Mouse (Mus musculus) hindbrain, postnatal 0 days (tissue): ENCODE data around the gene Olfr1420. TPM values are rescaled to one million over a fixed set of nuclear protein-coding genes. Genes with fewer than 3 reads are reported as not detected.
"Not testable (repeated sequence)": the region's sequence is repeated elsewhere in the genome, so short reads cannot be mapped to it uniquely, and the experiment has no call there.

Experiments
- ATAC-seq: fragments of 200-750 bp; cut with Nextera tagmentation; 2 replicates; pipeline ENCODE4 v1.8.0; 2017; ENCODE audit warnings: mild to moderate bottlenecking, moderate TSS enrichment, moderate library complexity
- DNase-seq: peaks from one replicate; pipeline ENCODE4 v3.0.0-alpha.2; 2015; ENCODE audit warnings: low spot score
- H3K27ac ChIP-seq: fragments of 300-500 bp; sonication (generic); 2 replicates; pipeline ENCODE4 v1.5.1; 2014; ENCODE audit warnings: mild to moderate bottlenecking
- H3K27me3 ChIP-seq: fragments of 300-500 bp; sonication (generic); 2 replicates; pipeline ENCODE4 v1.6.1; 2014; ENCODE audit warnings: low read length, mixed read lengths; ENCODE audit not compliant: insufficient read depth
- H3K36me3 ChIP-seq: fragments of 300-500 bp; sonication (generic); 2 replicates; pipeline ENCODE4 v1.6.1; 2014; ENCODE audit warnings: low read length, mixed read lengths; ENCODE audit not compliant: insufficient read depth
- H3K4me1 ChIP-seq: fragments of 300-500 bp; sonication (generic); 2 replicates; pipeline ENCODE4 v1.6.1; 2014; ENCODE audit warnings: antibody characterized with exemption, low read length, mixed read lengths; ENCODE audit not compliant: insufficient read depth
- H3K4me2 ChIP-seq: fragments of 300-500 bp; sonication (generic); 2 replicates; pipeline ENCODE4 v1.6.1; 2014; ENCODE audit warnings: low read depth, mild to moderate bottlenecking, low read length, moderate library complexity, mixed read lengths
- H3K4me3 ChIP-seq: fragments of 300-500 bp; sonication (generic); 2 replicates; pipeline ENCODE4 v1.5.1; 2014; ENCODE audit warnings: low read length
- H3K9ac ChIP-seq: fragments of 300-500 bp; sonication (generic); replicated peaks from 2 replicates; pipeline ENCODE4 v1.6.1; 2014; ENCODE audit warnings: mild to moderate bottlenecking, low read length, moderate library complexity, mixed read lengths
- H3K9me3 ChIP-seq: fragments of 300-500 bp; sonication (generic); 2 replicates; pipeline ENCODE4 v1.6.1; 2016; ENCODE audit warnings: low read length, mixed read lengths
- CTCF ChIP-seq: IDR thresholded peaks from 2 replicates; pipeline ENCODE4 v1.5.1; 2016; ENCODE audit warnings: antibody characterized with exemption, control low read depth, low read depth
- WGBS: fragments of 180-500 bp; shearing (Covaris S2); extraction: QIAGEN DNeasy Blood & Tissue Kit; methylation state at CpG from one replicate; pipeline ENCODE4 v1.1.7; 2014; 5-methylcytosine and 5-hydroxymethylcytosine counted together
- microRNA-seq, 2 experiments: library from miRNA; unstranded; fragments of <30 nt; microRNA quantifications; one replicate each; pipeline ENCODE4; 2016
- polyA plus RNA-seq: library from polyadenylated mRNA; unstranded; fragments of >200 nt; fragmentation: Nextera tagmentation; extraction: Ambion mirVana; gene quantifications from 2 replicates; pipeline ENCODE4 v1.2.1, GENCODE M21; 2015
- total RNA-seq: library from RNA; depleted of rRNA; stranded (reverse); fragments of >200 nt; gene quantifications from 2 replicates; pipeline ENCODE4 v1.2.3, GENCODE M21; 2014; rRNA removed

Olfr1420 gene
- total and polyA plus RNA-seq, 2 experiments from 2014 or later: not detected

- H3K27ac ChIP-seq: no peak overlapping the region
- H3K9ac ChIP-seq: no peak overlapping the region
- peak; percentile 83 for DNase-seq
- WGBS: 11% methylated on average over 2 of the region's 2 CpGs
- H3K4me3 ChIP-seq: no peak overlapping the region
- no peaks in the 10 kb centered on the region for H3K27me3 ChIP-seq
- H3K4me1 ChIP-seq: peaks cover 8% of the 10 kb centered on the region; the same call in 1 of the 2 replicates
- no peak for ATAC-seq
- peaks cover 9% of the 10 kb centered on the region; the same call in 1 of the 2 replicates for H3K36me3 ChIP-seq
- TF ChIP-seq CTCF: no peak
- no peak overlapping the region for H3K4me2 ChIP-seq
- H3K9me3 ChIP-seq: no peaks in the 10 kb centered on the region
Measured at GRCm38 (mm10) chr19:11915804-11916203, 29.4 kb downstream of the Olfr1420 start.

GRCm38 (mm10) chr19:11922068-11922467 is 35.7 kb downstream of the Olfr1420 start:
- H3K27ac ChIP-seq: no peak overlapping the region
- no peaks in the 10 kb centered on the region for H3K27me3 ChIP-seq
- H3K4me2 ChIP-seq: no peak overlapping the region
- no peak for TF ChIP-seq CTCF
- no peaks in the 10 kb centered on the region for H3K9me3 ChIP-seq
- H3K4me1 ChIP-seq: no peaks in the 10 kb centered on the region
- H3K4me3 ChIP-seq: no peak overlapping the region
- H3K9ac ChIP-seq: no peak overlapping the region
- WGBS: 100% methylated on average over 1 of the region's 1 CpGs
- ATAC-seq (no peak), DNase-seq (no peak)
- peaks cover 47% of the 10 kb centered on the region for H3K36me3 ChIP-seq

- peaks cover 50% of the 10 kb centered on the region for H3K36me3 ChIP-seq
- not testable (repeated sequence) for ATAC-seq, H3K27ac ChIP-seq, H3K9ac ChIP-seq, H3K4me1 ChIP-seq, H3K4me2 ChIP-seq, H3K4me3 ChIP-seq, DNase-seq, H3K9me3 ChIP-seq, H3K27me3 ChIP-seq
- WGBS: 99% methylated on average over 2 of the region's 2 CpGs
Measured at GRCm38 (mm10) chr19:11922515-11922914, 36.1 kb downstream of the Olfr1420 start.

- Histone ChIP-seq H3K27me3 (no peaks in the 10 kb centered on the region), H3K4me1 (no peaks in the 10 kb centered on the region), H3K9me3 (no peaks in the 10 kb centered on the region), H3K4me3 (no peak overlapping the region), H3K36me3 (peaks cover 57% of the 10 kb centered on the region), H3K4me2 (no peak overlapping the region), H3K27ac (no peak overlapping the region), H3K9ac (no peak overlapping the region)
- ATAC-seq (no peak), DNase-seq (no peak)
- WGBS: 95% methylated on average over 2 of the region's 2 CpGs
- TF ChIP-seq CTCF: no peak
Measured at GRCm38 (mm10) chr19:11926380-11926779, 40.0 kb downstream of the Olfr1420 start.

GRCm38 (mm10) chr19:11928025-11928748 is 41.8 kb downstream of the Olfr1420 start:
- DNase-seq (no peak), ATAC-seq (no peak)
- H3K27me3 ChIP-seq: no peaks in the 10 kb centered on the region
- H3K9ac ChIP-seq: no peak overlapping the region
- no peak overlapping the region for H3K4me3 ChIP-seq
- no peak overlapping the region for H3K4me2 ChIP-seq
- no peaks in the 10 kb centered on the region for H3K4me1 ChIP-seq
- TF ChIP-seq CTCF: no peak
- H3K36me3 ChIP-seq: peaks cover 61% of the 10 kb centered on the region
- no peak overlapping the region for H3K27ac ChIP-seq
- 95% methylated on average over 4 of the region's 4 CpGs for WGBS
- H3K9me3 ChIP-seq: no peaks in the 10 kb centered on the region

- H3K4me1 ChIP-seq, H3K9ac ChIP-seq, H3K27ac ChIP-seq, H3K27me3 ChIP-seq, H3K9me3 ChIP-seq, H3K4me3 ChIP-seq, DNase-seq, ATAC-seq, H3K4me2 ChIP-seq: not testable (repeated sequence)
- WGBS: 93% methylated on average over 9 of the region's 9 CpGs
- H3K36me3 ChIP-seq: peaks cover 24% of the 10 kb centered on the region
Measured at GRCm38 (mm10) chr19:11946460-11946859, 60.1 kb downstream of the Olfr1420 start.

Small RNAs within 50 kb of the gene (microRNA-seq; reads per million reads assigned to microRNA genes)
- gene Mir6994: 11.5 to 15.0 reads per million in 2 experiments

Other genes with a start within 250 kb of the Olfr1420 start
- gene Ms4a3, start 245.7 kb upstream of the Olfr1420 start, total RNA-seq: not detected in 2 replicates
- gene Ms4a3, start 245.7 kb upstream of the Olfr1420 start, polyA plus RNA-seq: not detected in 2 replicates
- not detected in 2 replicates for gene Oosp2, start 226.0 kb upstream of the Olfr1420 start, total RNA-seq
- not detected in 2 replicates for gene Oosp2, start 226.0 kb upstream of the Olfr1420 start, polyA plus RNA-seq
- gene Oosp1, start 195.4 kb upstream of the Olfr1420 start, total RNA-seq: not detected in 2 replicates
- gene Oosp1, start 195.4 kb upstream of the Olfr1420 start, polyA plus RNA-seq: not detected in 2 replicates
- gene Oosp3, start 189.5 kb upstream of the Olfr1420 start, total RNA-seq: not detected in 2 replicates
- gene Oosp3, start 189.5 kb upstream of the Olfr1420 start, polyA plus RNA-seq: not detected in 2 replicates
- gene Gif, start 139.0 kb upstream of the Olfr1420 start, total RNA-seq: not detected in 2 replicates
- gene Gif, start 139.0 kb upstream of the Olfr1420 start, polyA plus RNA-seq: not detected in 2 replicates
- gene Mrpl16, start 116.2 kb upstream of the Olfr1420 start, total RNA-seq: 8.8 and 14.4 TPM in 2 replicates
- gene Mrpl16, start 116.2 kb upstream of the Olfr1420 start, polyA plus RNA-seq: 54.2 and 59.1 TPM in 2 replicates
- gene Stx3, start 67.2 kb upstream of the Olfr1420 start, total RNA-seq: 9.2 and 16.0 TPM in 2 replicates
- 24.3 and 25.5 TPM in 2 replicates for gene Stx3, start 67.2 kb upstream of the Olfr1420 start, polyA plus RNA-seq
- gene Olfr1417, start 47.3 kb upstream of the Olfr1420 start, total RNA-seq: not detected in 2 replicates
- 0.19 and 0.20 TPM in 2 replicates for gene Olfr1417, start 47.3 kb upstream of the Olfr1420 start, polyA plus RNA-seq
- not detected in 2 replicates for gene Olfr1418, start 25.5 kb upstream of the Olfr1420 start, total RNA-seq
- gene Olfr1418, start 25.5 kb upstream of the Olfr1420 start, polyA plus RNA-seq: not detected in 2 replicates
- gene Olfr1419, start 11.5 kb upstream of the Olfr1420 start, total RNA-seq: not detected in 2 replicates
- gene Olfr1419, start 11.5 kb upstream of the Olfr1420 start, polyA plus RNA-seq: not detected in 2 replicates
- 11.1 and 12.3 TPM in 2 replicates for gene Patl1, start 25.8 kb downstream of the Olfr1420 start, total RNA-seq
- gene Patl1, start 25.8 kb downstream of the Olfr1420 start, polyA plus RNA-seq: 9.8 and 11.5 TPM in 2 replicates
- gene Osbp, start 79.4 kb downstream of the Olfr1420 start, total RNA-seq: 25.5 and 28.0 TPM in 2 replicates
- 2.5 and 2.6 TPM in 2 replicates for gene Osbp, start 79.4 kb downstream of the Olfr1420 start, polyA plus RNA-seq
- gene Olfr1423, start 154.8 kb downstream of the Olfr1420 start, total RNA-seq: not detected in 2 replicates
- not detected in 2 replicates for gene Olfr1423, start 154.8 kb downstream of the Olfr1420 start, polyA plus RNA-seq
- gene Olfr1424, start 176.1 kb downstream of the Olfr1420 start, total RNA-seq: not detected in 2 replicates
- gene Olfr1424, start 176.1 kb downstream of the Olfr1420 start, polyA plus RNA-seq: not detected in 2 replicates
- not detected in 2 replicates for gene Olfr1425, start 191.2 kb downstream of the Olfr1420 start, total RNA-seq
- gene Olfr1425, start 191.2 kb downstream of the Olfr1420 start, polyA plus RNA-seq: not detected in 2 replicates
- gene Olfr1426, start 205.4 kb downstream of the Olfr1420 start, total RNA-seq: not detected in 2 replicates
- gene Olfr1426, start 205.4 kb downstream of the Olfr1420 start, polyA plus RNA-seq: not detected in 2 replicates
- not detected in 2 replicates for gene Olfr1427, start 216.8 kb downstream of the Olfr1420 start, total RNA-seq
- gene Olfr1427, start 216.8 kb downstream of the Olfr1420 start, polyA plus RNA-seq: not detected in 2 replicates
- not detected in 2 replicates for gene Olfr1428, start 229.3 kb downstream of the Olfr1420 start, total RNA-seq
- not detected in 2 replicates for gene Olfr1428, start 229.3 kb downstream of the Olfr1420 start, polyA plus RNA-seq
- not detected in 2 replicates for gene Olfr76, start 236.6 kb downstream of the Olfr1420 start, total RNA-seq
- gene Olfr76, start 236.6 kb downstream of the Olfr1420 start, polyA plus RNA-seq: not detected in 2 replicates